Mouse (Mus musculus): Measurements from ENCODE around the gene Atp5j.

DNA sequence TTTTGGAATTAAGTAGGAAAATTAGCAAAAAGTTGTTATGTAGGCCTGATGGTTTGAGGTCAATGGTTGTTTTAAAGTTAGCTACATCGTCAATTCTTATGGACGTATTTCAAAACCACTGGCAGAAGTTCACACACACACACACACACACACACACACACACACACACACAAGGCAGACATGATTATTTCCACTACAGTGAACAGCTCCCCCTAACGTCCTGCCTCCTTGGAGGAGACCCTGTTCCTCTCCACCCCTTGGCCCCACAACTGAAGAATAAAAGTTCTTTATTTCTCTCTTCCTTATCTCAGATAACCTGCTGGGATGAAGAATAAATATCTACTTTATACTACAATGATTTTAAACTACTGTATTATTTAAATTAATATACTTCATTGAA lies 40.1 kb downstream of the Atp5j start:
- TF ChIP-seq CEBPB (IDR thresholded peaks at IDR 0.05; ENCODE audit: insufficient read depth, poor library complexity, severe bottlenecking) (no peak), POLR2A (IDR thresholded peaks at IDR 0.05; ENCODE audit: insufficient read length, low read depth) (no peak), MYOG (IDR thresholded peaks at IDR 0.05; ENCODE audit: control insufficient read depth in 1 of 3, insufficient read depth in 1 of 3, insufficient read length in 2 of 3, low read depth in 2 of 3) (no peak), SRF (IDR thresholded peaks at IDR 0.05; ENCODE audit: control insufficient read depth, insufficient read length, low read depth) (no peak), TCF12 (IDR thresholded peaks at IDR 0.05; ENCODE audit: insufficient read depth, poor library complexity, severe bottlenecking) (no peak), E2F4 (IDR thresholded peaks at IDR 0.05; ENCODE audit: insufficient read depth) (no peak), MAX (IDR thresholded peaks at IDR 0.05; ENCODE audit: low read depth) (no peak), USF1 (IDR thresholded peaks at IDR 0.05; ENCODE audit: low read depth) (no peak), MYOD1 (IDR thresholded peaks at IDR 0.05; ENCODE audit: control insufficient read depth in 1 of 3, insufficient read length in 2 of 3, low read depth in 2 of 3) (no peak)

All from myocyte (in vitro differentiated cells).